ENCODE assay signal across 34 mouse cellular contexts in genomic region chr1:60945633-60946401, GRCm38 (mm10). TPM values are rescaled to one million over a fixed set of nuclear protein-coding genes. Genes with fewer than 3 reads are reported as not detected.
DNase-seq lines count a peak whose midpoint lies in the region; ATAC-seq and TF ChIP-seq lines count a peak whose summit lies in the region.
"Had no signal": no experiment of that assay in that cellular context is flagged by ENCODE, and none has a peak within 500 bp of the region (broad histone marks: within the 10 kb centered on the region; RNA-seq: fewer than 3 reads in every experiment).

No protein-coding gene starts in this region.

- H3K27me3 ChIP-seq in heart, embryonic 14.5 days (ENCODE audit: control insufficient read depth, insufficient read depth, low read length): no peaks in the 10 kb centered on the region
- no peaks in the 10 kb centered on the region for H3K27me3 ChIP-seq in liver, postnatal 0 days (ENCODE audit: insufficient read depth, low read length)
- no peaks in the 10 kb centered on the region for H3K27me3 ChIP-seq in neural tube, embryonic 15.5 days (replicated peaks)
- H3K27me3 ChIP-seq: intestine, embryonic 15.5 days; liver, embryonic 13.5 days; neural tube, embryonic 13.5 days had no signal

- no peaks in the 10 kb centered on the region for H3K9me3 ChIP-seq in heart, embryonic 14.5 days (ENCODE audit: control insufficient read depth, low read length)
- no peaks in the 10 kb centered on the region for H3K9me3 ChIP-seq in liver, postnatal 0 days (ENCODE audit: low read length)
- no peaks in the 10 kb centered on the region for H3K9me3 ChIP-seq in neural tube, embryonic 15.5 days (replicated peaks)
- H3K9me3 ChIP-seq: hindbrain, embryonic 10.5 days; intestine, embryonic 15.5 days; liver, embryonic 13.5 days; neural tube, embryonic 13.5 days had no signal

- DNase-seq in heart, adult 11 months: peak; percentile 33
- no peak for DNase-seq in heart, postnatal 14 days
- DNase-seq in heart, postnatal 10 days: no peak
- no peak for DNase-seq in liver, postnatal 0 days
- DNase-seq in liver: no peak
- DNase-seq: adrenal gland, adult 2 months; adrenal gland, postnatal 36 days; cerebellum, adult 2 months; cerebellum, postnatal 14 days; gastrocnemius, postnatal 10 days; kidney, adult 2 months; kidney, postnatal 36 days; layer of hippocampus, postnatal 36 days; left cerebral cortex, postnatal 4 days; liver, embryonic 13.5 days; lung, adult 2 months; lung, postnatal 10 days; thymus, adult 2 months; thymus, postnatal 36 days had no signal

- peak overlapping the region; percentile 49 to 57; a peak in 3 of 4 replicates for H3K27ac ChIP-seq in heart, embryonic 14.5 days (replicated peaks in 1 of 2; ENCODE audit: control insufficient read depth in 1 of 2, insufficient read depth in 1 of 2, low read depth in 2 of 2, low read length in 2 of 2)
- no peak overlapping the region for H3K27ac ChIP-seq in liver, postnatal 0 days (ENCODE audit: low read depth)
- no peak overlapping the region for H3K27ac ChIP-seq in neural tube, embryonic 15.5 days (replicated peaks)
- H3K27ac ChIP-seq: intestine, embryonic 15.5 days; liver, embryonic 13.5 days; macrophage; neural tube, embryonic 13.5 days had no signal

- peaks cover 4 to 7% of the 10 kb centered on the region in 2 experiments; a peak in 2 of 4 replicates for H3K4me1 ChIP-seq in heart, embryonic 14.5 days (ENCODE audit: control insufficient read depth in 2 of 2, insufficient read depth in 2 of 2, low read length in 2 of 2)
- H3K4me1 ChIP-seq in liver, postnatal 0 days (ENCODE audit: insufficient read depth): peaks cover 3% of the 10 kb centered on the region; the same call in 1 of the 2 replicates
- no peaks in the 10 kb centered on the region for H3K4me1 ChIP-seq in neural tube, embryonic 15.5 days
- H3K4me1 ChIP-seq: intestine, embryonic 15.5 days; liver, embryonic 13.5 days had no signal

- 61% methylated on average over 8 of the region's 8 CpGs for WGBS in heart, embryonic 14.5 days
- WGBS in liver, postnatal 0 days (ENCODE audit: insufficient replicate concordance): 79% methylated on average over 8 of the region's 8 CpGs
- 84% methylated on average over 8 of the region's 8 CpGs for WGBS in neural tube, embryonic 15.5 days

- H3K9ac ChIP-seq in heart, embryonic 14.5 days (ENCODE audit: low read length): no peak overlapping the region
- no peak overlapping the region for H3K9ac ChIP-seq in liver, postnatal 0 days (replicated peaks)
- H3K9ac ChIP-seq in neural tube, embryonic 15.5 days (replicated peaks): no peak overlapping the region
- H3K9ac ChIP-seq: intestine, embryonic 15.5 days; liver, embryonic 13.5 days; neural tube, embryonic 13.5 days had no signal

- peak; percentile 39; the same call in 1 of the 2 replicates for ATAC-seq in heart, embryonic 14.5 days (ENCODE audit: insufficient number of reproducible peaks, insufficient read depth, low FRiP score, low read depth)
- no peak for ATAC-seq in liver, postnatal 0 days
- no peak for ATAC-seq in neural tube, embryonic 15.5 days (ENCODE audit: low FRiP score)
- ATAC-seq: activated CD4-positive, CD25-positive, alpha-beta regulatory T cell, adult 4 months; hindbrain, embryonic 16.5 days; intestine, embryonic 15.5 days had no signal

- TF ChIP-seq EP300 in liver, postnatal 0 days (IDR thresholded peaks at IDR 0.05; ENCODE audit: low read depth): no peak

- no peaks in the 10 kb centered on the region for H3K36me3 ChIP-seq in heart, embryonic 14.5 days (ENCODE audit: control insufficient read depth, insufficient read depth, low read length)
- no peaks in the 10 kb centered on the region for H3K36me3 ChIP-seq in liver, postnatal 0 days (replicated peaks; ENCODE audit: insufficient read depth, low read length)
- H3K36me3 ChIP-seq in neural tube, embryonic 15.5 days: no peaks in the 10 kb centered on the region
- H3K36me3 ChIP-seq: hindbrain, embryonic 10.5 days; intestine, embryonic 15.5 days; liver, embryonic 13.5 days; neural tube, embryonic 13.5 days had no signal

- intact Hi-C loops in heart, postnatal 14 days (cut with DNase I): no loop called here
- intact Hi-C loops in heart, postnatal 10 days (cut with DNase I): no loop called here

- peak; percentile 15; the same call in 1 of the 2 replicates for TF ChIP-seq CTCF in liver, postnatal 0 days (IDR thresholded peaks at IDR 0.05; ENCODE audit: low read depth)

- H3K4me2 ChIP-seq in heart, embryonic 14.5 days (ENCODE audit: low read length): 0 out of 2 replicates have a peak overlapping the region, but pooled peaks have one; percentile 11
- H3K4me2 ChIP-seq in liver, postnatal 0 days (ENCODE audit: low read depth, low read length): no peak overlapping the region
- no peak overlapping the region for H3K4me2 ChIP-seq in neural tube, embryonic 15.5 days
- H3K4me2 ChIP-seq: intestine, embryonic 15.5 days; liver, embryonic 13.5 days; neural tube, embryonic 13.5 days had no signal

- no peak overlapping the region for H3K4me3 ChIP-seq in heart, embryonic 14.5 days (ENCODE audit: control insufficient read depth in 1 of 2, insufficient read depth in 1 of 2, low read depth in 1 of 2, low read length in 2 of 2)
- H3K4me3 ChIP-seq in liver, postnatal 0 days (ENCODE audit: low read depth, low read length): no peak overlapping the region
- H3K4me3 ChIP-seq in neural tube, embryonic 15.5 days (replicated peaks): no peak overlapping the region
- H3K4me3 ChIP-seq: erythroblast, embryonic 14.5 days; hindbrain, embryonic 10.5 days; intestine, embryonic 15.5 days; liver, embryonic 13.5 days; neural tube, embryonic 13.5 days had no signal

RNA-seq across cellular contexts. Expression of gene Icos, which starts 31.9 kb away (rescaled TPM):
- under 1 TPM; 0.12 to 0.37 TPM for total RNA-seq in heart, postnatal 14 days (2021)
- polyA plus RNA-seq in heart, embryonic 14.5 days (2014; fragmentation: Nextera tagmentation; extraction: Ambion mirVana): 0.18 and 0.36 TPM in 2 replicates
- under 1 TPM; 0.10 to 0.31 TPM for total RNA-seq in heart, postnatal 10 days (2021)
- polyA plus RNA-seq in liver, postnatal 0 days (2015; fragmentation: Nextera tagmentation; extraction: Ambion mirVana): 0.99 and 1.4 TPM in 2 replicates
- polyA plus RNA-seq in neural tube, embryonic 15.5 days (2015; fragmentation: Nextera tagmentation; extraction: Ambion mirVana): 0.12 and 1.8 TPM in 2 replicates
- total RNA-seq: adrenal gland, postnatal 36 days; ES-E14; layer of hippocampus, postnatal 36 days had no signal
- polyA plus RNA-seq: cerebellum, adult 2 months; erythroblast, embryonic 14.5 days; forebrain, embryonic 11.5 days; neural tube, embryonic 13.5 days had no signal

RNA-seq across cellular contexts. Expression of gene Ctla4, which starts 59.0 kb away (rescaled TPM):
- total RNA-seq in heart, postnatal 14 days (2021): under 1 TPM; 0.22 to 0.54 TPM
- polyA plus RNA-seq in heart, embryonic 14.5 days (2014; fragmentation: Nextera tagmentation; extraction: Ambion mirVana): not detected in 2 replicates
- total RNA-seq in heart, postnatal 10 days (2021): under 1 TPM in 1 of 2 experiments, not detected in 1; 0.22 TPM
- polyA plus RNA-seq in liver, postnatal 0 days (2015; fragmentation: Nextera tagmentation; extraction: Ambion mirVana): not detected in 2 replicates
- polyA plus RNA-seq in neural tube, embryonic 15.5 days (2015; fragmentation: Nextera tagmentation; extraction: Ambion mirVana): 5.5 TPM in 1 of 2 replicates, not detected in the other
- total RNA-seq: adrenal gland, adult 2 months; adrenal gland, postnatal 36 days; ES-E14; gastrocnemius, postnatal 10 days; layer of hippocampus, adult 8-10 months; layer of hippocampus, postnatal 36 days; left cerebral cortex, postnatal 4 days had no signal
- polyA plus RNA-seq: cerebellum, adult 2 months; embryonic facial prominence, embryonic 14.5 days; erythroblast, embryonic 14.5 days; forebrain, embryonic 11.5 days; gonadal fat pad, adult 2 months; hindbrain, embryonic 10.5 days; hindbrain, embryonic 16.5 days; intestine, embryonic 15.5 days; kidney, embryonic 16.5 days; liver, embryonic 13.5 days; macrophage; neural tube, embryonic 13.5 days had no signal

Comparison
In these comparisons a context has a peak if more than half of its experiments do, and no peak if none do; other contexts are left out.
1. H3K27ac ChIP-seq: peak in heart, embryonic 14.5 days (2 of 2); none in liver, postnatal 0 days (single experiment) and neural tube, embryonic 15.5 days (single experiment).